Mouse (Mus musculus): ENCODE measurements around the gene Agtr1a. TPM values are rescaled to one million over a fixed set of nuclear protein-coding genes. Genes with fewer than 3 reads are reported as not detected.

Gene Agtr1a
- 3.1 TPM in 2 replicates for polyA plus RNA-seq (2015; fragmentation: Nextera tagmentation; extraction: Ambion mirVana)

DNA sequence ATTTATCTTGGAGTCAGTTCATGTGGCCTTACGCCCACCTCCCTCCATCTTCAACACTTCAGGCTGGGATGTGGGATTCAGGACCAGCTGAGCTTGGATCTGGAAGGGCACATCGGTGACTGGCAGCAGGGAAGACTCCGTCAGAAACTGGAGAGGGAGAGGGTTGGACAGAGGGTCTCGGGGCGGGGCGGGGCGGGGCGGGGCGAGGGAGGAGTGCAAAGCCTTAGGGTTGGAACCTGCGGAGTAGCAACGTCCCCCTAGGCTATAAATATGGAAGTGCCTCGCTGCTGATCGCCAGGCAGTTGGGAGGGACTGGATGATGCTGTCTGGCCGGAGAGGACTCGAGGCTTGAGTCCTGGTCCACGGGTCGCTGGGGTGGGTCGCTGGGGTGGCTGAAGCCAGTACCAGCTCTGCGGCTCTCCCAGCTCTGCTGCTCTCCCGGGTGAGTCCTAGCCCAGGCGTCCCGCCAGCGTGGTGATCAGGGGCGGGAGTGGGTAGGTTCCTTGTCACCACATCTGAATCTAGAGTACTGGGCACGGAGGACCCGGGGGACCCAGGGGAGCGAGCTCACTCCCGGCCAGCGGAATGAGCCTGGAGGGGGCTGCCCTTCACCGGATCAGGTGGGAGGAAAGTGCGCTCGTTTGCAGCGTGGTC is at the start of gene Agtr1a:
Agtr1a (plus strand) TSS at position 294 of the 654 bp plus-strand sequence.

Other genes with a start within 250 kb of the Agtr1a start
- 25.4 and 33.3 TPM in 2 replicates for gene Mboat1, start 200.0 kb upstream of the Agtr1a start, polyA plus RNA-seq (2015; fragmentation: Nextera tagmentation; extraction: Ambion mirVana)
- gene Uqcrfs1, start 208.9 kb downstream of the Agtr1a start, polyA plus RNA-seq (2015; fragmentation: Nextera tagmentation; extraction: Ambion mirVana) = 216 and 232 TPM in 2 replicates